Mouse (Mus musculus): ENCODE data around the gene C87436.

DNA sequence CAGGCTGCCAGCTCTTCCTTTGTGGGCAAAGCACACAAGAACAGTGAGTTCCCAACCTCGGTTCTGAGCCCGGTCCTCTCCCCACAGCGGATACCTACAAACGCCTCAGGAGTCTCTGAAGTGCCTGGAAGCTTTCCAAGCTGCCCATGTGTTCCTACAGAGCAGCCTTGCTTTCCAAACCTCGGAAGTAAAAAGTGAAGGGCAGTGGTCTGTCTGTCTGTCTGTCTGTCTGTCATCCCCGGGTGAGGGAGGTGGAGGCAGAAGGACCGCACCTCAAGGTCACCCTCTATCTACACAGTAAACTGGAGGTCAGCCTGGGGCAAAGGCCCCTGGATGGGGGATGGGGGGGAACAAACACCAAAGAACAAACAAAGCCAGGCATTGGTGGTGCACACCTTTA lies 67.5 kb downstream of the C87436 start:
- TF ChIP-seq CTCF (IDR thresholded peaks at IDR 0.05; ENCODE audit: low read depth, low read length) (no peak), POLR2A (IDR thresholded peaks at IDR 0.05; ENCODE audit: borderline replicate concordance, low read depth, low read length) (no peak)
